Mouse (Mus musculus) stomach, embryonic 16.5 days (tissue): Measurements from ENCODE around the gene Tmem164. TPM values are rescaled to one million over a fixed set of nuclear protein-coding genes. Genes with fewer than 3 reads are reported as not detected.
A peak's percentile ranks its signal among the peaks of the same experiment; 100 is the strongest.

Source experiments
- ATAC-seq: fragments of 200-750 bp; cut with Nextera tagmentation; 2 replicates; pipeline ENCODE4 v1.8.0; 2017; ENCODE audit warnings: moderate number of reproducible peaks, moderate TSS enrichment; ENCODE audit not compliant: insufficient read depth, low FRiP score
- H3K27ac ChIP-seq: fragments of 300-500 bp; sonication (generic); 2 replicates; pipeline ENCODE4 v1.5.1; 2014; ENCODE audit warnings: low read length
- H3K27me3 ChIP-seq: fragments of 300-500 bp; sonication (generic); 2 replicates; pipeline ENCODE4 v1.6.1; 2014; ENCODE audit warnings: low read length, control low read depth, mixed read lengths; ENCODE audit not compliant: control insufficient read depth, insufficient read depth
- H3K36me3 ChIP-seq: fragments of 300-500 bp; sonication (generic); 2 replicates; pipeline ENCODE4 v1.6.1; 2014; ENCODE audit warnings: low read length; ENCODE audit not compliant: control insufficient read depth, insufficient read depth
- H3K4me1 ChIP-seq: fragments of 300-500 bp; sonication (generic); 2 replicates; pipeline ENCODE4 v1.6.1; 2014; ENCODE audit warnings: low read length, control low read depth, mixed read lengths; ENCODE audit not compliant: control insufficient read depth, insufficient read depth
- H3K4me2 ChIP-seq: fragments of 300-500 bp; sonication (generic); 2 replicates; pipeline ENCODE4 v1.6.1; 2014; ENCODE audit warnings: low read depth, low read length, mixed read lengths
- H3K4me3 ChIP-seq: fragments of 300-500 bp; sonication (generic); replicated peaks from 2 replicates; pipeline ENCODE4 v1.5.1; 2014; ENCODE audit warnings: mild to moderate bottlenecking, low read length
- H3K9ac ChIP-seq: fragments of 300-500 bp; sonication (generic); 2 replicates; pipeline ENCODE4 v1.6.1; 2014; ENCODE audit warnings: low read length
- H3K9me3 ChIP-seq: fragments of 300-500 bp; sonication (generic); replicated peaks from 2 replicates; pipeline ENCODE4 v1.6.1; 2016; ENCODE audit warnings: low read length, control low read depth; ENCODE audit not compliant: control insufficient read depth
- WGBS: fragments of 180-500 bp; shearing (Covaris S2); extraction: QIAGEN DNeasy Blood & Tissue Kit; methylation state at CpG from one replicate; pipeline ENCODE4 v1.1.7; 2014; 5-methylcytosine and 5-hydroxymethylcytosine counted together
- polyA plus RNA-seq: library from polyadenylated mRNA; unstranded; fragments of >200 nt; fragmentation: Nextera tagmentation; extraction: Ambion mirVana; gene quantifications from 2 replicates; pipeline ENCODE4 v1.2.1, GENCODE M21; 2015

The Tmem164 gene
- polyA plus RNA-seq, 1 experiment from 2014 or later = 60.5 TPM

DNA sequence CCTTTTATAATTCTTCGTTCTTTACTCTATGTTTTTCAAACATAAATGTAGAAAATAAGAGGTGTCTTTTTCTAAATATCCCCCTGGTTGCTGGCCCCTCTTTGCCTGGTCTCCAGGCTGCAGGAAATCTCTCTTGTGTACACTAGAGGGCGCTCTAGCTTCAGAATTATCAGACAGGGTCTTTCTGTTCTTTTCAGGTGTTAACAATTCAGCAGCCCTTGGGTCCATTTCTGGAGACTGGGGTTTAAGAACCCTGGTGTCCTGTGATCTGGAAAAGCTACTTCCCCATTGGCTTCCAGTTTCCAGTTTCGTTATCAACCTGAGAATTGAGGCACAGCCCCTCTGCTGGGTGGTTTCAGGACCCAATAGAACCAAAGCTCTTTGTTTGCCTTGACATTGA lies 140.6 kb downstream of the Tmem164 start:
- H3K27ac ChIP-seq = no peak overlapping the region
- H3K4me2 ChIP-seq = no peak overlapping the region
- ATAC-seq = no peak
- H3K27me3 ChIP-seq = no peaks in the 10 kb centered on the region
- no peaks in the 10 kb centered on the region for H3K36me3 ChIP-seq
- H3K4me1 ChIP-seq = no peaks in the 10 kb centered on the region
- no peak overlapping the region for H3K4me3 ChIP-seq
- no peaks in the 10 kb centered on the region for H3K9me3 ChIP-seq
- no peak overlapping the region for H3K9ac ChIP-seq
- 34% methylated on average over 3 of the region's 3 CpGs for WGBS

DNA sequence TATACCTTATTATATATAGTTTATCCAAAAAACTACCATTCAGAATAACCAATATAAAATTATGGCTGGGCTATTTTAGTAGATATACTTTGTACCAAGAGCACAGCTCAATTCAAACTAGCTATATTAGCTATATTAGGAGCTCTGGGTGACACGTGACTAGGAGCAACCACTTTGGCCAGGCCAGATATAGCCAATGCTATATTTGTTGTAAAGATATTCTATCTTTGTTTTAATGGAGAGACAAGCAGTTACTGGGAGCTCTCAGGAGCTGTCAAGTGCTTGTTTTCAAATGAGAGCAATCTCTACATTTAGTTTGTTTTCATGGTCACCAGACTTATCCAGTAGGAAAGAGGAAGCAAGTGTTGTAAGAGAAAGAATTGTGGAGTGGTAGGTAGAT lies 144.1 kb downstream of the Tmem164 start:
- no peaks in the 10 kb centered on the region for H3K27me3 ChIP-seq
- H3K9me3 ChIP-seq = no peaks in the 10 kb centered on the region
- no peak overlapping the region for H3K9ac ChIP-seq
- no peaks in the 10 kb centered on the region for H3K36me3 ChIP-seq
- WGBS = 72% methylated on average over 1 of the region's 1 CpGs
- H3K27ac ChIP-seq = no peak overlapping the region
- no peak for ATAC-seq
- 0 out of 2 replicates have a peak, but pooled peaks cover 2% of the 10 kb centered on the region for H3K4me1 ChIP-seq
- no peak overlapping the region for H3K4me3 ChIP-seq
- no peak overlapping the region for H3K4me2 ChIP-seq

DNA sequence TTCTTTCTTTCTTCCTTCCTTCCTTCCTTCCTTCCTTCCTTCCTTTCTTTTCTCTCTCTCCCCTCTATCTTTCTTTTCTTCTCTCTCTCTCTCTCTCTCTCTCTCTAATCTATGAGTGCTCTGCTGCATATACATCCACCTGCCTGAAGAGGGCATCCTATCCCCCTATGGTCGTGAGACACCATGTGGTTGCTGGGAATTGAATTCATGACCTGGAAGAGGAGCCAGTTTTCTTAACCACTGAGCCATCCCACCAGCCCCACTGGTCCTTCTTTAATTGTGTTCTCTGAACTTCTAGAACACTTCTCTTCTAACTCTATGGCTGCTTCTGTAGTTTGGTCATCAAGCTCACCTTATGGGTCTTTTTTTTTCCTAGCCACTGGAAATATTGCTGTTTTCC lies 146.4 kb downstream of the Tmem164 start:
- no peak overlapping the region for H3K27ac ChIP-seq
- H3K9ac ChIP-seq = no peak overlapping the region
- no peaks in the 10 kb centered on the region for H3K9me3 ChIP-seq
- no peak for ATAC-seq
- H3K36me3 ChIP-seq = no peaks in the 10 kb centered on the region
- 0 out of 2 replicates have a peak, but pooled peaks cover 2% of the 10 kb centered on the region for H3K4me1 ChIP-seq
- H3K4me3 ChIP-seq = no peak overlapping the region
- H3K27me3 ChIP-seq = no peaks in the 10 kb centered on the region
- 31% methylated on average over 1 of the region's 1 CpGs for WGBS
- H3K4me2 ChIP-seq = no peak overlapping the region

DNA sequence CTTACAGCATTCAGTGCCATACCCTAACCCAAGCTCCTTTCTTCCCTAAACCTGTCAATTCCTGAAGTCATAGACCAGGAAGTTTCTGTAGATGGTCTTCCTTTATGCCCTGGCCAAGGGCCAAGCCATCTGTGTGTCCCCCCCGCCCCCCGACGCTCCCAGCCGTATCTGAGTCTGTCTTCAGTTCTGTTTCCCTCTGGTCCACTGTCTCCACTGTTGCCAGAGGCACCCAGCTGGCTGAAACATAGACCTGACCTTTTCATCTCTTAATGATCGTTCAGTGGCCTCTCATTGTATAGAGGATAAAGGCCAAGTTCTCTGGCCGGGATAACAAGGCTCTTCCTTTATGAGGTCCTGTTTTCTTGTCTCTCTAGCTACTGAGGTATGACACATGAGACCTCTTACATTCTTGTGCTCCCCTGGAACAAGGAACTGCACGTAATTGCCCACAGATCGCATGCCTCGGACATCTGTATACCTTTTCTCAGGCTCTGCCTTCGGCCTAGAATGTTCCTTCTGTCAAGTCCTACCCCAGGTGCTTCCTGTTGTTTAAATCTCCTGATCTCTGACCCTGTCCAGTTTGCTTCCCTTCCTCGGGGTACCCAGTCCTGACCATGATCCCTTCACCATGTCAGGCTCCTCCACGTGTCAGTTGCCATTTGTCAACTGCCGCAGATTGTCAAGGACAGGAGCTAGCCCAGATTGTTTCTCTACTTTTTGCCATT lies 147.1 kb downstream of the Tmem164 start:
- no peak overlapping the region for H3K4me2 ChIP-seq
- H3K4me1 ChIP-seq = 0 out of 2 replicates have a peak, but pooled peaks cover 2% of the 10 kb centered on the region
- no peak overlapping the region for H3K4me3 ChIP-seq
- no peak overlapping the region for H3K9ac ChIP-seq
- H3K36me3 ChIP-seq = no peaks in the 10 kb centered on the region
- no peaks in the 10 kb centered on the region for H3K27me3 ChIP-seq
- H3K27ac ChIP-seq = no peak overlapping the region; the same call in 1 of the 2 replicates
- 61% methylated on average over 13 of the region's 13 CpGs for WGBS
- ATAC-seq = no peak; the same call in 1 of the 2 replicates
- H3K9me3 ChIP-seq = no peaks in the 10 kb centered on the region

DNA sequence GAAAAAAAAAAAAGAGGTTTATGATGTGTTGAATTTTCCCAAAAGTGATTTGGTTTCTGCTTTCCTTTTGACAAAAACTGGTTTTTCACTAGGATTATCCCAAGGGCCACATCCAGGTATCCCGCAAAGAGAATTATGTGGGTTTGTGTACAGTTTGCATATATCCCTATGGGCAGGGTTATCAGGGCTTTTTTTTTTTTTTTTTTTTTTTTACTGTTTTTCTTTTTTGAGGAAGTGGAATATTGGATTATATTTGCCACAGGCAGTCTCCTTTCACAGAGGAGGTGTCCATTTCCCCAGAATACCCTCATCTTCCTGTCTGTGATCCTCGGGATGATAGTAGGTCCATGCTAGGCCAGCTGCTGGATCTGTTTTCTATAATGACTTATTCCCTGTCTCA lies 148.1 kb downstream of the Tmem164 start:
- 69% methylated on average over 2 of the region's 2 CpGs for WGBS
- H3K9ac ChIP-seq = no peak overlapping the region

DNA sequence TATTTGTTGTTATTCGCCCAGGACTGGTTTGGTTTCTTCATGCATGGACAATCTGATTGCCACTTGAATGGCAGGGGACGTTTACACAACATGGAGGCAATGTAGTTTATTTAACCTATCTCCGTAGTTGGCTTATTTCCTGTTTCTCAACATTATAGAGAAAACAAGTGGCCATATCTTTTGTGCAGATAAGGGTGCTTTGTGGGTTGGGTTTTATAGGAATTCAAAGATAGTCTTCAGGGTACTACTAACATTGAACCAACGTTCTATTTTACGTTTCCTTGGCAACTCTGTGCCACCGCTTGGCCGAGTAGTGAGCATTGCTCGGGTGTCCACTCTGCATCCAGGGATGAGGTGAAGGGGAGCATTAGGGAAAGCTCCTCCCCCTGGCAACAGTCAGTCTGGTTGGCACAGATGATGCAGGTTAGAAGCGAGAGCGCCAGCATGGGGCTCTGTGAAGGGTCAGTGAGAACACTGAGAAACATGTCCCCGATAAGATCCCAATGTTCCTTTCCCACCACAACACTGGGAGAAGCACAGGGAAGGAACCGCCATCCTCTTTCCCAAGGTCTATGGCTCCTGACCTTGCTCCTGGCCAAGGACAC lies 148.8 kb downstream of the Tmem164 start:
- Histone ChIP-seq H3K27me3 (no peaks in the 10 kb centered on the region), H3K4me2 (no peak overlapping the region), H3K36me3 (no peaks in the 10 kb centered on the region), H3K4me1 (0 out of 2 replicates have a peak, but pooled peaks cover 2% of the 10 kb centered on the region), H3K9me3 (no peaks in the 10 kb centered on the region), H3K9ac (no peak overlapping the region), H3K4me3 (no peak overlapping the region), H3K27ac (no peak overlapping the region)
- ATAC-seq = peak; percentile 17; the same call in 1 of the 2 replicates
- WGBS = 81% methylated on average over 12 of the region's 12 CpGs

More for the DNA sequence above, 148.1 kb downstream of the Tmem164 start:
- Histone ChIP-seq H3K27ac (no peak overlapping the region), H3K36me3 (no peaks in the 10 kb centered on the region), H3K4me3 (no peak overlapping the region), H3K9me3 (no peaks in the 10 kb centered on the region), H3K4me2 (no peak overlapping the region), H3K4me1 (0 out of 2 replicates have a peak, but pooled peaks cover 2% of the 10 kb centered on the region), H3K27me3 (no peaks in the 10 kb centered on the region)
- ATAC-seq = no peak

DNA sequence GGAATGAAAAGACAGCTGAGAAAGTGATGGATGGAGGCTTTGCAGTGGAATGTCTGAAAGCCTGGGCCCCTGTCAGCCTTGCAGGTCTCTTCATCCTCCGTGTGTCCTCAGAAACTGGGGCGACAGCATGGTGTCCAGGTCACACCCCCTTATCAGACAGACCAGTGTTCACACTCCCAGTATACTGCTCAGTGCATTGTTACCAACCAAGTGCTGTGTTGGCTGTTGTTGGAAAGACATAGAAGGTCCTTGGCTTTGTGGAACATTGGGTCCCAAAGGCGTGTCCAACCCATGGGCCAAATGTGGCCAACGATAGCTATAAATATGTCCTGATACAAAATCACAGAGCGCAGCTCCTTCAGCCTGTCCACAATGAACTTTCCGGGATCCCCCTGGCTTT lies 149.4 kb downstream of the Tmem164 start:
- WGBS = 93% methylated on average over 6 of the region's 6 CpGs
- H3K4me3 ChIP-seq = no peak overlapping the region
- H3K4me1 ChIP-seq = 0 out of 2 replicates have a peak, but pooled peaks cover 2% of the 10 kb centered on the region

DNA sequence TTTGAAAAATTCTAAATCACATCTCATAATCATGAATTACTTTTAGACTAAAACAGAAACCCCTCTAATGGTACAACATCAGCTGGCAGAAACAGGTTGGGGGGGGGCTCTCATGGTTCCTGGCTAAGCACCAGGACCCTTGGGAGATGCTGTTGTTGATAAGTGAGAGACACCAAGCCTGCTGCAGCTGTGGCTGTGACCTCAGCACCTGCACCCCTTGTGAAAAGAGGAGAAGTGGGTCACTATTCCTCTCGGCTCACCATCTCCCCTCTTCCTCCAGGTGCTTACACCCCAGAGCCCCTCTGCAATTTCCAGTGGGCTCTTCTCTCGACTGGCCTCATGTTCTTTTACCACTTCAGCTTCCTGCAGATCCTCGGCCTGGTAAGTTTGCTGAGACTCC lies 151.0 kb downstream of the Tmem164 start:
- ATAC-seq = no peak
- no peak overlapping the region for H3K4me2 ChIP-seq
- WGBS = 69% methylated on average over 3 of the region's 3 CpGs

More for the DNA sequence above, 149.4 kb downstream of the Tmem164 start:
- Histone ChIP-seq H3K9ac (no peak overlapping the region), H3K9me3 (no peaks in the 10 kb centered on the region), H3K36me3 (no peaks in the 10 kb centered on the region), H3K27me3 (no peaks in the 10 kb centered on the region), H3K4me2 (no peak overlapping the region), H3K27ac (no peak overlapping the region)
- ATAC-seq = no peak

DNA sequence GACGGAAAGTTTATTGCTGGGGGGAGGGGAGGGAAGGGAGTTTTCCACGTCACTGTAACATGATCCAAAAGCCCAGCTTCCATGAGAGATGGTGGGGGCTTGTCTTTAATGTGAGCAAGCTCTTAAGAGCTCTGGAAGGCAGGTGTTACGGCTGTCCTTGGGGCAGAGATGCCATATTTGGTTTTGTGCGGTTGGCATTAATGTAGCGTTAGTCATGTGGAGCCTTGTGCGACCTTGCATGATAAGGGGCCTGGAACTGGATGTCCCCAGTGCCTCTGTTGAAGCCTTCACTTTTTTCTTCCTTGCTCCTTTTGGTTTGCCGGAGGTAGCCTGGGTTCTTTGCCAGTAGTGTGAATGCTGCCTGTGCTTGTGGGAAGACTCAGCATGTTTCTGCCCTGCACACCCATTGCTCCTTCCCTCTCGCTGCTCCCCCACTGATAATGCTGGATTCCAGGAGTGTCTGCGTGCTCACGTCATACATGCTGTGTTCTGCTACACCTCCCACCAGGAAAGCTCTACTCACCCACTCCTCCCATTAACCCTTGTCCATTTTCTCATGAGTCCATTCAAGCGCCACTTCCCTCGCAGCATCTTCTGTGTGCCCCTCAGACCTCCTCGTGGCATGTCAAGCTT lies 152.1 kb downstream of the Tmem164 start:
- H3K4me2 ChIP-seq = no peak overlapping the region
- 74% methylated on average over 13 of the region's 13 CpGs for WGBS

More for the DNA sequence above, 151.0 kb downstream of the Tmem164 start:
- no peak overlapping the region for H3K9ac ChIP-seq
- no peak overlapping the region for H3K27ac ChIP-seq
- H3K27me3 ChIP-seq = no peaks in the 10 kb centered on the region
- 0 out of 2 replicates have a peak, but pooled peaks cover 2% of the 10 kb centered on the region for H3K4me1 ChIP-seq
- H3K4me3 ChIP-seq = no peak overlapping the region
- no peaks in the 10 kb centered on the region for H3K36me3 ChIP-seq
- no peaks in the 10 kb centered on the region for H3K9me3 ChIP-seq

More for the DNA sequence above, 152.1 kb downstream of the Tmem164 start:
- Histone ChIP-seq H3K4me3 (no peak overlapping the region), H3K9me3 (no peaks in the 10 kb centered on the region), H3K4me1 (0 out of 2 replicates have a peak, but pooled peaks cover 1% of the 10 kb centered on the region), H3K9ac (no peak overlapping the region), H3K27ac (no peak overlapping the region), H3K27me3 (no peaks in the 10 kb centered on the region; the same call in 1 of the 2 replicates), H3K36me3 (no peaks in the 10 kb centered on the region)
- no peak for ATAC-seq
